ENCODE assay signal across 8 mouse cellular contexts in the genomic region with DNA sequence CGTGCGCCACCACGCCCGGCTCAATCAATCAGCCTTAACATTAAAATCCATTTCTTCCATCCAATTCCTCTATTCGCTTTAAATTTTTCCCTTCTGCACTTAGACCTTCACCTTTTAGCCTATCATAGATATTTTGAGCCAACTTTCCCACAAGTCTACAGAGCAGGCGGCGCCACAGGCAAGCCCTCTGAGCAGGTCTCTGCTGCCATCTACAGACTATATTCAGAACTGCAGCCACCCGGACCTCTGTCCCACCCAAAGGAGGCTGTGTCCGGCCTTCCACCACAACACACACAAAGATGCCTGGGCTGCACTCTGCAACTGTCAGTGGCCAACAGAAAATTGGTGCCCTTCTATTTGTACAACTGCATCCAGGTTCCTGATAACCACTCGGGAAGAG. TPM values are rescaled to one million over a fixed set of nuclear protein-coding genes. Genes with fewer than 3 reads are reported as not detected.
DNase-seq lines count a peak whose midpoint lies in the region; TF ChIP-seq lines count a peak whose summit lies in the region.

No protein-coding gene starts in this region.

- dilution Hi-C loops in CH12.LX (cut with MboI; ENCODE audit: extremely low pct_ligation_motif_present, extremely low pct_unique_long_range_greater_than_20kb, low sequenced_read_pairs) = no loop called here

- H3K9me3 ChIP-seq in CH12.LX (replicated peaks; ENCODE audit: low read length) = no peaks in the 10 kb centered on the region
- H3K9me3 ChIP-seq in embryonic facial prominence, embryonic 10.5 days = no peaks in the 10 kb centered on the region

- H3K4me3 ChIP-seq in CH12.LX (replicated peaks in 1 of 3; ENCODE audit: low read depth in 2 of 3, low read length in 2 of 3, poor library complexity in 1 of 3) = no peak overlapping the region
- no peak overlapping the region for H3K4me3 ChIP-seq in embryonic facial prominence, embryonic 10.5 days

- H3K9ac ChIP-seq in CH12.LX (ENCODE audit: insufficient read depth, low read depth) = no peak overlapping the region

- peak; percentile 72 for DNase-seq in CH12.LX (ENCODE audit: extremely low read depth)
- peak; percentile 88 for DNase-seq in adrenal gland, adult 2 months
- DNase-seq in embryonic facial prominence, embryonic 10.5 days (ENCODE audit: low spot score) = peak; percentile 83
- peak; percentile 74 to 86 for DNase-seq in heart, adult 9 months (ENCODE audit: low spot score in 2 of 2)
- peak; percentile 45 to 82 for DNase-seq in layer of hippocampus, adult 8-10 months (ENCODE audit: low spot score in 2 of 2)
- DNase-seq in lung, postnatal 14 days = peak; percentile 93
- DNase-seq in retina, embryonic 14.5 days (ENCODE audit: low spot score) = peak; percentile 90
- peak; percentile 89 for DNase-seq in thymus, postnatal 4 days

- H3K36me3 ChIP-seq in CH12.LX (replicated peaks in 1 of 2; ENCODE audit: control insufficient read depth in 1 of 2, insufficient read depth in 1 of 2, low read length in 1 of 2) = peaks cover 6 to 19% of the 10 kb centered on the region in 2 experiments
- H3K36me3 ChIP-seq in embryonic facial prominence, embryonic 10.5 days (replicated peaks) = no peaks in the 10 kb centered on the region

- WGBS in embryonic facial prominence, embryonic 10.5 days = 28% methylated on average over 10 of the region's 10 CpGs

- no peak overlapping the region for H3K4me2 ChIP-seq in CH12.LX (ENCODE audit: insufficient read depth, low read depth, poor library complexity, severe bottlenecking)

- H3K4me1 ChIP-seq in CH12.LX (ENCODE audit: control insufficient read depth in 1 of 2, insufficient read depth in 2 of 2) = peaks cover 11 to 46% of the 10 kb centered on the region in 2 experiments; a peak in 3 of 4 replicates
- H3K4me1 ChIP-seq in embryonic facial prominence, embryonic 10.5 days = peaks cover 37% of the 10 kb centered on the region

- peaks cover 8% of the 10 kb centered on the region for H3K27me3 ChIP-seq in CH12.LX (replicated peaks)
- peaks cover 39% of the 10 kb centered on the region for H3K27me3 ChIP-seq in embryonic facial prominence, embryonic 10.5 days (replicated peaks; ENCODE audit: low read depth, poor library complexity, severe bottlenecking)

- in situ Hi-C loops in CH12.LX (cut with MboI; ENCODE audit: low pct_ligation_motif_present, low pct_unique_long_range_greater_than_20kb, low sequenced_read_pairs) = loop anchor here (10.0 to 25.0 kb wide), 2 partner anchors 316 to 629 kb away; partner anchors contain the start of gene Grm2

- H3K27ac ChIP-seq in CH12.LX (ENCODE audit: insufficient read depth, low read depth) = no peak overlapping the region
- no peak overlapping the region for H3K27ac ChIP-seq in embryonic facial prominence, embryonic 10.5 days (replicated peaks)

- no peaks in the 10 kb centered on the region for H3K79me2 ChIP-seq in CH12.LX (replicated peaks; ENCODE audit: control insufficient read depth, extremely low read depth, insufficient read depth, poor library complexity, severe bottlenecking)

- peak; percentile 100 for TF ChIP-seq RAD21 in CH12.LX (IDR thresholded peaks at IDR 0.05; ENCODE audit: low read depth, low read length)

- TF ChIP-seq EP300 in CH12.LX (IDR thresholded peaks at IDR 0.05; ENCODE audit: low read length) = no peak

- peak; percentile 93 to 98 for TF ChIP-seq CTCF in CH12.LX (conservative IDR thresholded peaks at IDR 0.05 in 1 of 2, IDR thresholded peaks at IDR 0.05 in 1 of 2; ENCODE audit: low read depth in 2 of 2, low read length in 2 of 2)

- TF ChIP-seq POLR2A in CH12.LX (IDR thresholded peaks at IDR 0.05; ENCODE audit: low read depth, low read length) = no peak

TF ChIP-seq in CH12.LX, 34 proteins besides CTCF, POLR2A, EP300 and RAD21 (continues in another document):
- TF ChIP-seq PAX5 (IDR thresholded peaks at IDR 0.05; ENCODE audit: low read length) (no peak), USF1 (IDR thresholded peaks at IDR 0.05; ENCODE audit: low read depth, low read length) (no peak), TBP (conservative IDR thresholded peaks at IDR 0.05; ENCODE audit: low read depth, low read length) (no peak), CHD2 (IDR thresholded peaks at IDR 0.05; ENCODE audit: low read length) (no peak), KAT2A (IDR thresholded peaks at IDR 0.05; ENCODE audit: insufficient replicate concordance, low read length) (no peak), ZMIZ1 (IDR thresholded peaks at IDR 0.05; ENCODE audit: low read depth, low read length) (no peak), ZKSCAN1 (IDR thresholded peaks at IDR 0.05; ENCODE audit: borderline replicate concordance, low read depth, low read length) (no peak), HCFC1 (IDR thresholded peaks at IDR 0.05; ENCODE audit: low read depth, low read length) (no peak), SIN3A (IDR thresholded peaks at IDR 0.05; ENCODE audit: low read length) (no peak), ZC3H11A (IDR thresholded peaks at IDR 0.05; ENCODE audit: low read depth, low read length) (peak; percentile 66), MYC (IDR thresholded peaks at IDR 0.05; ENCODE audit: low read depth, low read length) (no peak), USF2 (conservative IDR thresholded peaks at IDR 0.05; ENCODE audit: low read depth, low read length) (no peak), JUND (conservative IDR thresholded peaks at IDR 0.05; ENCODE audit: low read depth, low read length) (no peak), IRF4 (IDR thresholded peaks at IDR 0.05; ENCODE audit: low read depth, low read length) (peak; percentile 56; the same call in 1 of the 2 replicates), NRF1 (IDR thresholded peaks at IDR 0.05; ENCODE audit: low read depth, low read length) (no peak), ETS1 (conservative IDR thresholded peaks at IDR 0.05; ENCODE audit: low read depth, low read length) (no peak), MAX (IDR thresholded peaks at IDR 0.05; ENCODE audit: low read length) (no peak), RCOR1 (conservative IDR thresholded peaks at IDR 0.05; ENCODE audit: low read depth, low read length) (no peak), JUN (IDR thresholded peaks at IDR 0.05; ENCODE audit: insufficient read depth, low read depth, low read length) (no peak), MAFK (IDR thresholded peaks at IDR 0.05; ENCODE audit: insufficient replicate concordance, low read length) (no peak), POLR2AphosphoS2 (IDR thresholded peaks at IDR 0.05; ENCODE audit: low read depth, low read length) (no peak), E2F4 (IDR thresholded peaks at IDR 0.05; ENCODE audit: insufficient replicate concordance, low read depth, low read length) (no peak), MEF2A (IDR thresholded peaks at IDR 0.05; ENCODE audit: borderline replicate concordance, low read depth, low read length) (peak; percentile 46; the same call in 1 of the 2 replicates), SMC3 (IDR thresholded peaks at IDR 0.05; ENCODE audit: low read depth, low read length) (peak; percentile 90), NELFE (IDR thresholded peaks at IDR 0.05; ENCODE audit: low read depth, low read length) (peak; percentile 50), GABPA (IDR thresholded peaks at IDR 0.05; ENCODE audit: insufficient replicate concordance, low read depth, low read length) (no peak), BHLHE40 (IDR thresholded peaks at IDR 0.05; ENCODE audit: low read depth, low read length) (no peak)

RNA-seq across cellular contexts. Expression of gene Mapkapk3, which starts 1.2 kb away (rescaled TPM):
- total RNA-seq in CH12.LX (2012; rRNA removed) (33.3 and 39.8 TPM in 2 replicates), CH12.LX (2014; rRNA removed) (29.1 and 29.9 TPM in 2 replicates)
- 30.1 and 33.1 TPM in 2 replicates for polyA plus RNA-seq in CH12.LX (2012; ENCODE audit: insufficient read length, low read depth)
- total RNA-seq in adrenal gland, adult 2 months (2021) = 10 to 100 TPM; 27.9 to 69.9 TPM
- polyA plus RNA-seq in adrenal gland, adult 2 months (2012; rRNA removed) = 30.9 and 41.7 TPM in 2 replicates
- polyA plus RNA-seq in embryonic facial prominence, embryonic 10.5 days (2016; fragmentation: Nextera tagmentation; extraction: Ambion mirVana) = 4.9 and 5.1 TPM in 2 replicates
- 1 to 10 TPM; 1.9 to 5.1 (median 3.4) TPM for total RNA-seq in layer of hippocampus, adult 8-10 months (2022)

RNA-seq across cellular contexts. Expression of gene Cish, which starts 4.9 kb away (rescaled TPM):
- total RNA-seq in CH12.LX (2012; rRNA removed) (1.7 and 3.5 TPM in 2 replicates), CH12.LX (2014; rRNA removed) (0.42 and 0.43 TPM in 2 replicates)
- polyA plus RNA-seq in CH12.LX (2012; ENCODE audit: insufficient read length, low read depth) = 2.2 and 4.6 TPM in 2 replicates
- total RNA-seq in adrenal gland, adult 2 months (2021) = 10 to 100 TPM; 13.9 to 18.6 TPM
- 33.3 and 34.8 TPM in 2 replicates for polyA plus RNA-seq in adrenal gland, adult 2 months (2012; rRNA removed)
- 6.7 and 7.2 TPM in 2 replicates for polyA plus RNA-seq in embryonic facial prominence, embryonic 10.5 days (2016; fragmentation: Nextera tagmentation; extraction: Ambion mirVana)
- total RNA-seq in layer of hippocampus, adult 8-10 months (2022) = 1 to 10 TPM; 2.1 to 6.1 (median 2.9) TPM

RNA-seq across cellular contexts. Expression of gene Hemk1, which starts 47.3 kb away (rescaled TPM):
- 12.2 and 20.5 TPM in 2 replicates for total RNA-seq in CH12.LX (2012; rRNA removed)
- 10.8 and 12.1 TPM in 2 replicates for total RNA-seq in CH12.LX (2014; rRNA removed)
- 11.9 TPM in 2 replicates for polyA plus RNA-seq in CH12.LX (2012; ENCODE audit: insufficient read length, low read depth)
- total RNA-seq in adrenal gland, adult 2 months (2021) = 10 to 100 TPM; 17.5 to 17.7 TPM
- 23.5 and 25.5 TPM in 2 replicates for polyA plus RNA-seq in adrenal gland, adult 2 months (2012; rRNA removed)
- polyA plus RNA-seq in embryonic facial prominence, embryonic 10.5 days (2016; fragmentation: Nextera tagmentation; extraction: Ambion mirVana) = 10.7 and 11.6 TPM in 2 replicates
- total RNA-seq in layer of hippocampus, adult 8-10 months (2022) = 10 to 100 TPM; 15.6 to 20.6 (median 18.5) TPM

RNA-seq across cellular contexts. Expression of gene 6430571L13Rik, which starts 49.5 kb away (rescaled TPM):
- total RNA-seq in CH12.LX (2012; rRNA removed) (0.34 and 0.72 TPM in 2 replicates), CH12.LX (2014; rRNA removed) (0.11 TPM in 1 of 2 replicates, not detected in the other)
- 0.09 and 0.10 TPM in 2 replicates for polyA plus RNA-seq in CH12.LX (2012; ENCODE audit: insufficient read length, low read depth)
- 1 to 10 TPM in 1 of 2 experiments, under 1 TPM in 1; 0.69 to 1.9 TPM for total RNA-seq in adrenal gland, adult 2 months (2021)
- polyA plus RNA-seq in adrenal gland, adult 2 months (2012; rRNA removed) = 1.3 and 1.4 TPM in 2 replicates
- polyA plus RNA-seq in embryonic facial prominence, embryonic 10.5 days (2016; fragmentation: Nextera tagmentation; extraction: Ambion mirVana) = 0.83 and 0.95 TPM in 2 replicates
- total RNA-seq in layer of hippocampus, adult 8-10 months (2022) = 1 to 10 TPM; 2.4 to 4.0 (median 3.4) TPM

RNA-seq across cellular contexts. Expression of gene Dock3, which starts 59.2 kb away (rescaled TPM):
- total RNA-seq in CH12.LX (2012; rRNA removed) (0.21 and 0.30 TPM in 2 replicates), CH12.LX (2014; rRNA removed) (not detected in 2 replicates)
- not detected in 2 replicates for polyA plus RNA-seq in CH12.LX (2012; ENCODE audit: insufficient read length, low read depth)
- 1 to 10 TPM; 3.3 to 4.2 TPM for total RNA-seq in adrenal gland, adult 2 months (2021)
- polyA plus RNA-seq in adrenal gland, adult 2 months (2012; rRNA removed) = 0.81 and 2.0 TPM in 2 replicates
- polyA plus RNA-seq in embryonic facial prominence, embryonic 10.5 days (2016; fragmentation: Nextera tagmentation; extraction: Ambion mirVana) = 1.3 and 1.7 TPM in 2 replicates
- 100 to 1,000 TPM; 105 to 129 (median 117) TPM for total RNA-seq in layer of hippocampus, adult 8-10 months (2022)

Comparison
In these comparisons a context has a peak if more than half of its experiments do, and no peak if none do; other contexts are left out.
1. RNA of gene Mapkapk3, which starts 1.2 kb away (total RNA-seq): 27.9 to 69.9 TPM in adrenal gland, adult 2 months and 29.1 to 39.8 TPM in CH12.LX; 1.9 to 5.1 TPM in layer of hippocampus, adult 8-10 months; every median in the first group is over 4 times any median in the second.
2. Peak in every context shown above with its lines, with median percentiles within 50 percentile points of each other: DNase-seq.